Mouse (Mus musculus) heart, embryonic 13.5 days (tissue): Measurements from ENCODE around the gene Kirrel3. TPM values are rescaled to one million over a fixed set of nuclear protein-coding genes. Genes with fewer than 3 reads are reported as not detected.

ENCODE experiments used
- ATAC-seq: fragments of 200-750 bp; cut with Nextera tagmentation; 2 replicates; pipeline ENCODE4 v1.8.0; 2017; ENCODE audit warnings: moderate TSS enrichment; ENCODE audit not compliant: insufficient number of reproducible peaks, low FRiP score, low TSS enrichment; ENCODE audit errors: extremely low read depth
- H3K27ac ChIP-seq: fragments of 300-500 bp; sonication (generic); replicated peaks from 2 replicates; pipeline ENCODE4 v1.5.1; 2015; ENCODE audit warnings: moderate library complexity, mild to moderate bottlenecking, inconsistent platforms
- H3K27me3 ChIP-seq: fragments of 300-500 bp; sonication (generic); replicated peaks from 2 replicates; pipeline ENCODE4 v1.6.1; 2015; ENCODE audit warnings: mild to moderate bottlenecking, inconsistent platforms
- H3K36me3 ChIP-seq: fragments of 300-500 bp; sonication (generic); 2 replicates; pipeline ENCODE4 v1.6.1; 2015; ENCODE audit warnings: mild to moderate bottlenecking, inconsistent platforms
- H3K4me1 ChIP-seq: fragments of 300-500 bp; sonication (generic); 2 replicates; pipeline ENCODE4 v1.6.1; 2015; ENCODE audit warnings: inconsistent platforms
- H3K4me2 ChIP-seq: fragments of 300-500 bp; sonication (generic); 2 replicates; pipeline ENCODE4 v1.6.1; 2015; ENCODE audit warnings: inconsistent platforms, mild to moderate bottlenecking, moderate library complexity
- H3K4me3 ChIP-seq: fragments of 300-500 bp; sonication (generic); 2 replicates; pipeline ENCODE4 v1.5.1; 2015; ENCODE audit warnings: moderate library complexity, mild to moderate bottlenecking, inconsistent platforms
- H3K9ac ChIP-seq: fragments of 300-500 bp; sonication (generic); 2 replicates; pipeline ENCODE4 v1.6.1; 2015; ENCODE audit warnings: inconsistent platforms, mild to moderate bottlenecking, moderate library complexity
- H3K9me3 ChIP-seq: fragments of 300-500 bp; sonication (generic); 2 replicates; pipeline ENCODE4 v1.6.1; 2016; ENCODE audit warnings: inconsistent platforms
- WGBS: fragments of 180-500 bp; shearing (Covaris S2); methylation state at CpG from one replicate; pipeline ENCODE4 v1.1.7; 2015; ENCODE audit warnings: mixed read lengths; 5-methylcytosine and 5-hydroxymethylcytosine counted together
- polyA plus RNA-seq: library from polyadenylated mRNA; unstranded; fragments of >200 nt; fragmentation: Nextera tagmentation; extraction: Ambion mirVana; gene quantifications from 2 replicates; pipeline ENCODE4 v1.2.1, GENCODE M21; 2015

Gene Kirrel3
- polyA plus RNA-seq, 1 experiment from 2014 or later = 1.0 TPM

- Histone ChIP-seq H3K4me2 (no peak overlapping the region), H3K9ac (no peak overlapping the region), H3K4me3 (no peak overlapping the region), H3K27ac (no peak overlapping the region), H3K27me3 (peaks cover 13% of the 10 kb centered on the region; the same call in 1 of the 2 replicates), H3K9me3 (no peaks in the 10 kb centered on the region), H3K36me3 (no peaks in the 10 kb centered on the region), H3K4me1 (no peaks in the 10 kb centered on the region)
- no peak for ATAC-seq
- WGBS = 38% methylated on average over 10 of the region's 10 CpGs
Measured at GRCm38 (mm10) chr9:34837700-34838462, 352.2 kb downstream of the Kirrel3 start.

DNA sequence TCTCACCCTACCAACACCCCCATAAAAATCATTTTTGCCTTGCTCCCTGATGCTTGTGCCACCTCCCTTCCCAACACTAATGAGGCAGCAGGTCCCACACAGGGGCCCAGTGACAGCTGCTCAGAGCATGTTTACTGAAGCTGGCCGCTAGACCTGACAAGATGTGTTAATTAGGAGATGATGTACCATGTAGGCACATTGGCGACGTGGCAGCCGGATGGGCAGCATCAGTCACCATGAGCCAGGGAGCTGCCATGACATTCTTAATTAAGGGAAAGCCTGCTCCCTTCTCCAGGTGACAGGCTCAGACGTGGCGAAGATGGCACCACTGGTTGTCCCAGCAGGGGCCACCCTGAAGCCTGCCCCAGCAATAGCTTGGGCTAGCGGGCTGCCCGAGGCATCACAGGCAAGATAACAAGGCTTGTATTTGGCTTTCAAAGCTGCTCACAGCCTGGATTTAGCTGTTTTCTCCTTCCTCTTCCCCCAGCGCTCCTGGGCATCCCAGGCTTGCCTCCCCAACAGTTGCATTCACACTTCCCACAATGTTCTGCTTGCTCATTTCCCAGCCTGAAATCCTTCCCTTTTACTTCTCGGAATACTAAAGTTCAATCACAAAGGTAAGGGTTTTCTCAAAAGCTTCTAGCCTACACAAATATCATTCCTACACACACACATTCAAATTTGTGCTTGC, 357.7 kb downstream of the Kirrel3 start:
- Histone ChIP-seq H3K4me1 (no peaks in the 10 kb centered on the region), H3K4me3 (no peak overlapping the region), H3K9me3 (no peaks in the 10 kb centered on the region), H3K4me2 (no peak overlapping the region), H3K36me3 (no peaks in the 10 kb centered on the region), H3K9ac (no peak overlapping the region), H3K27ac (no peak overlapping the region), H3K27me3 (peaks cover 25% of the 10 kb centered on the region)
- ATAC-seq = no peak
- WGBS = 48% methylated on average over 10 of the region's 10 CpGs

- H3K4me1 ChIP-seq = no peaks in the 10 kb centered on the region
- no peaks in the 10 kb centered on the region for H3K36me3 ChIP-seq
- H3K27me3 ChIP-seq = peaks cover 28% of the 10 kb centered on the region
- no peaks in the 10 kb centered on the region for H3K9me3 ChIP-seq
- no peak overlapping the region for H3K27ac ChIP-seq
- 47% methylated on average over 1 of the region's 1 CpGs for WGBS
- no peak overlapping the region for H3K4me3 ChIP-seq
- no peak for ATAC-seq
- H3K4me2 ChIP-seq = no peak overlapping the region
- H3K9ac ChIP-seq = no peak overlapping the region
Measured at GRCm38 (mm10) chr9:34846440-34846839, 360.7 kb downstream of the Kirrel3 start.

- Histone ChIP-seq H3K4me2 (no peak overlapping the region), H3K27me3 (peaks cover 19% of the 10 kb centered on the region), H3K36me3 (no peaks in the 10 kb centered on the region), H3K4me3 (no peak overlapping the region), H3K9me3 (no peaks in the 10 kb centered on the region), H3K9ac (no peak overlapping the region), H3K27ac (no peak overlapping the region), H3K4me1 (no peaks in the 10 kb centered on the region)
- WGBS = 48% methylated on average over 5 of the region's 5 CpGs
- ATAC-seq = no peak
Measured at GRCm38 (mm10) chr9:34847664-34848063, 362.0 kb downstream of the Kirrel3 start.

GRCm38 (mm10) chr9:34851136-34851535, 365.4 kb downstream of the Kirrel3 start:
- no peak overlapping the region for H3K4me3 ChIP-seq
- H3K9me3 ChIP-seq = no peaks in the 10 kb centered on the region
- 0 out of 2 replicates have a peak, but pooled peaks cover 5% of the 10 kb centered on the region for H3K27me3 ChIP-seq
- no peaks in the 10 kb centered on the region for H3K4me1 ChIP-seq
- no peak overlapping the region for H3K27ac ChIP-seq
- H3K9ac ChIP-seq = no peak overlapping the region
- WGBS = 71% methylated on average over 4 of the region's 4 CpGs
- no peak for ATAC-seq
- H3K4me2 ChIP-seq = no peak overlapping the region
- no peaks in the 10 kb centered on the region for H3K36me3 ChIP-seq

DNA sequence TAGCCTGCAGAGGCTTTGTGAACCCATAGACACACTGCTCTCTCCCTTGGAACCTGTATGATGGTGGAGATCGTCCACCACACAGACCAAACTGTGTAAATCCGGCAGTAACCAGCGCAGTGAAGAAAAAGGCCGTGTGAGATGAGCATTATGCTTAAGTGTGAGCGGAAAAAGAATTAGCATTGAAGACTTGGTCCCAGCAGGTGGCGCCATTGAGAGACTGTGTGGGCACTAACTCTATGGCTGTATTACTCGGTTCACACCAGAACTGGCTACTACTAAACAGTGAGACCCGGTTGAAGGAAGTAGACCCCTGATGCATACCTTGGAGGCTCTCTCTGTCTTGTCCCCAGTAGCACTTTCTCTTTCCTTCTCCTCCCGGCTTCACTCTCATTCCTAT, 371.9 kb downstream of the Kirrel3 start:
- WGBS = 55% methylated on average over 9 of the region's 9 CpGs
- no peak for ATAC-seq
- no peak overlapping the region for H3K9ac ChIP-seq

GRCm38 (mm10) chr9:34858071-34858470, 372.4 kb downstream of the Kirrel3 start:
- Histone ChIP-seq H3K36me3 (no peaks in the 10 kb centered on the region), H3K4me2 (no peak overlapping the region), H3K27ac (no peak overlapping the region), H3K27me3 (peaks cover 7% of the 10 kb centered on the region; the same call in 1 of the 2 replicates), H3K9ac (no peak overlapping the region), H3K4me3 (no peak overlapping the region), H3K4me1 (no peaks in the 10 kb centered on the region), H3K9me3 (no peaks in the 10 kb centered on the region)
- 81% methylated on average over 10 of the region's 10 CpGs for WGBS
- no peak for ATAC-seq

More for the DNA sequence above, 371.9 kb downstream of the Kirrel3 start:
- H3K4me2 ChIP-seq = no peak overlapping the region
- H3K36me3 ChIP-seq = no peaks in the 10 kb centered on the region
- H3K27ac ChIP-seq = no peak overlapping the region
- H3K9me3 ChIP-seq = no peaks in the 10 kb centered on the region
- H3K27me3 ChIP-seq = peaks cover 7% of the 10 kb centered on the region; the same call in 1 of the 2 replicates
- H3K4me3 ChIP-seq = no peak overlapping the region
- H3K4me1 ChIP-seq = no peaks in the 10 kb centered on the region

GRCm38 (mm10) chr9:34860934-34861333, 375.2 kb downstream of the Kirrel3 start:
- H3K4me2 ChIP-seq = no peak overlapping the region
- H3K27ac ChIP-seq = no peak overlapping the region
- no peaks in the 10 kb centered on the region for H3K9me3 ChIP-seq
- no peaks in the 10 kb centered on the region for H3K4me1 ChIP-seq
- H3K36me3 ChIP-seq = no peaks in the 10 kb centered on the region
- 34% methylated on average over 4 of the region's 4 CpGs for WGBS
- H3K9ac ChIP-seq = no peak overlapping the region
- peaks cover 7% of the 10 kb centered on the region; the same call in 1 of the 2 replicates for H3K27me3 ChIP-seq
- ATAC-seq = no peak
- no peak overlapping the region for H3K4me3 ChIP-seq

GRCm38 (mm10) chr9:34861775-34862174, 376.1 kb downstream of the Kirrel3 start:
- no peak for ATAC-seq
- H3K4me3 ChIP-seq = no peak overlapping the region
- no peaks in the 10 kb centered on the region for H3K36me3 ChIP-seq
- no peak overlapping the region for H3K4me2 ChIP-seq
- no peaks in the 10 kb centered on the region for H3K9me3 ChIP-seq
- H3K27me3 ChIP-seq = peaks cover 7% of the 10 kb centered on the region; the same call in 1 of the 2 replicates
- WGBS = 18% methylated on average over 2 of the region's 2 CpGs
- no peak overlapping the region for H3K9ac ChIP-seq
- no peak overlapping the region for H3K27ac ChIP-seq
- no peaks in the 10 kb centered on the region for H3K4me1 ChIP-seq

DNA sequence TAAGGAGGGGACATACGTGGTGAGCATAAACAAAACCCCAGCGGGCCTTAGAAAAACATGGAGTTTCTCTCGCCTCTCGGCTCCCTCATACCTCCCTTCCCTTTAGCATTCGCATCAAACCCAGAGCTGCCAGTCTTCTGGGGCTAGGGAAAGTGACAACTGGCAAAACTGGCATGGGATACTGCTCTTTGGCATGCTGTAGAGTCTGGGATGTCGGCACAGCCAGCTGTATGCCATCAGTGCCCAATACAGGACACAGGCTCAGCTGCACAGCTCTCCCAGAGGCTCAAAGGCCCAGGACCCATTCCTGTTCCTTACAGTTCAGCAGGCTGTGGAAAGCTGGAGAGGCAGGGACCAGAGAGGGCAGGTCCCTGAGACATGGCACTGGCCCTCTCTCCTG, 379.9 kb downstream of the Kirrel3 start:
- Histone ChIP-seq H3K4me3 (no peak overlapping the region), H3K4me1 (no peaks in the 10 kb centered on the region), H3K9ac (no peak overlapping the region), H3K4me2 (no peak overlapping the region), H3K9me3 (no peaks in the 10 kb centered on the region), H3K36me3 (no peaks in the 10 kb centered on the region), H3K27ac (no peak overlapping the region), H3K27me3 (peaks cover 9% of the 10 kb centered on the region; the same call in 1 of the 2 replicates)
- ATAC-seq = no peak
- 70% methylated on average over 6 of the region's 6 CpGs for WGBS

GRCm38 (mm10) chr9:34871316-34871966, 385.7 kb downstream of the Kirrel3 start:
- no peak overlapping the region for H3K4me2 ChIP-seq
- 64% methylated on average over 15 of the region's 15 CpGs for WGBS
- H3K27ac ChIP-seq = no peak overlapping the region
- no peak for ATAC-seq
- H3K9ac ChIP-seq = no peak overlapping the region
- no peak overlapping the region for H3K4me3 ChIP-seq
- H3K9me3 ChIP-seq = no peaks in the 10 kb centered on the region
- H3K27me3 ChIP-seq = peaks cover 6% of the 10 kb centered on the region; the same call in 1 of the 2 replicates
- H3K4me1 ChIP-seq = no peaks in the 10 kb centered on the region
- no peaks in the 10 kb centered on the region for H3K36me3 ChIP-seq
